In genomic region chr19:32683081-32683480, GRCm38 (mm10) we compare ENCODE assay signal across 16 mouse cellular contexts.
"Had no signal": no experiment of that assay in that cellular context is flagged by ENCODE, and none has a peak within 500 bp of the region (broad histone marks: within the 10 kb centered on the region; RNA-seq: fewer than 3 reads in every experiment).

No protein-coding gene starts in this region.

- H3K9ac ChIP-seq: neural tube, embryonic 13.5 days; neural tube, embryonic 15.5 days; stomach, embryonic 15.5 days had no signal

- H3K4me2 ChIP-seq: neural tube, embryonic 13.5 days; neural tube, embryonic 15.5 days; stomach, embryonic 15.5 days had no signal

- DNase-seq: retina, postnatal 1 day; right cerebral cortex, adult 18-20 months; right cerebral cortex, postnatal 14 days; right cerebral cortex, postnatal 25 days; right cerebral cortex, postnatal 4 days; spleen, adult 18-20 months; thymus, adult 18-20 months; thymus, adult 2 months; thymus, postnatal 14 days; thymus, postnatal 25 days; thymus, postnatal 36 days; thymus, postnatal 4 days had no signal

- H3K4me1 ChIP-seq: neural tube, embryonic 13.5 days; neural tube, embryonic 15.5 days; stomach, embryonic 15.5 days had no signal

- H3K4me3 ChIP-seq: neural tube, embryonic 13.5 days; neural tube, embryonic 15.5 days; stomach, embryonic 15.5 days had no signal

- H3K9me3 ChIP-seq: neural tube, embryonic 13.5 days; neural tube, embryonic 15.5 days; stomach, embryonic 15.5 days had no signal

- H3K27me3 ChIP-seq: neural tube, embryonic 13.5 days; neural tube, embryonic 15.5 days; stomach, embryonic 15.5 days had no signal

- H3K27ac ChIP-seq: neural tube, embryonic 13.5 days; neural tube, embryonic 15.5 days; stomach, embryonic 15.5 days; stomach, postnatal 0 days had no signal
